Mouse (Mus musculus) heart, postnatal 36 days (tissue): Measurements from ENCODE around the gene Klrb1f. TPM values are rescaled to one million over a fixed set of nuclear protein-coding genes. Genes with fewer than 3 reads are reported as not detected.
"Not testable (repeated sequence)": the region's sequence is repeated elsewhere in the genome, so short reads cannot be mapped to it uniquely, and the experiment has no call there.

Experiments used
- DNase-seq, 2 experiments: peaks; one replicate each; pipeline ENCODE4 v3.0.0; 2021 to 2022
- intact Hi-C: fragments of 180-260 bp; cut with DNase I; formaldehyde crosslinking; loops from one replicate; pipeline ENCODE4 v1.15.1; 2025
- total RNA-seq, 2 experiments: library from RNA; stranded (reverse); gene quantifications; 2 replicates each; pipeline ENCODE4 v1.2.3; 2021

The Klrb1f gene
- total RNA-seq = not detected

DNA sequence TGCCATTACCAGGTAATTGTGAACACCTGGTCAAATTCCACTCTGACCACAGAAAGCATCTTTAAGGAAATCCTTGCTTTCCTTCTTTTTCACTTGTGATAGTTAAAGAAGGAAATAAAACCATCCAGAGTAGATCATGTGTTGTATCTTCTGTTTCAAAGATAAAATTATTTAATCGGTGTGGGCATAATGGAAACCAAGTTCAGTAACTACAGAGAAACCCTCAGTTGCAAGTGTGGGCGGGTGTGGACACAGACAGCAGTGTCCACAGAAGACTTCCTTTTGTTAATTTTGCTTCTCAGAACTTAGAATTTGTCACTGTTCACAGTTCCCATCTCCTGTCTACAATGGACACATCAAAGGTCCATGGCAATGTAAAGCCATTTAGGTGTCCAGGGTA, at the start of gene Klrb1f:
Gene Klrb1f, plus strand, starts transcription at position 301 of the 400 bp plus-strand sequence.
- intact Hi-C loops = no loop called here
- no peak for DNase-seq

- no peak for DNase-seq
- intact Hi-C loops = no loop called here
These were observed 49.5 kb upstream of the Klrb1f start for GRCm38 (mm10) chr6:128996054-128996767.

DNA sequence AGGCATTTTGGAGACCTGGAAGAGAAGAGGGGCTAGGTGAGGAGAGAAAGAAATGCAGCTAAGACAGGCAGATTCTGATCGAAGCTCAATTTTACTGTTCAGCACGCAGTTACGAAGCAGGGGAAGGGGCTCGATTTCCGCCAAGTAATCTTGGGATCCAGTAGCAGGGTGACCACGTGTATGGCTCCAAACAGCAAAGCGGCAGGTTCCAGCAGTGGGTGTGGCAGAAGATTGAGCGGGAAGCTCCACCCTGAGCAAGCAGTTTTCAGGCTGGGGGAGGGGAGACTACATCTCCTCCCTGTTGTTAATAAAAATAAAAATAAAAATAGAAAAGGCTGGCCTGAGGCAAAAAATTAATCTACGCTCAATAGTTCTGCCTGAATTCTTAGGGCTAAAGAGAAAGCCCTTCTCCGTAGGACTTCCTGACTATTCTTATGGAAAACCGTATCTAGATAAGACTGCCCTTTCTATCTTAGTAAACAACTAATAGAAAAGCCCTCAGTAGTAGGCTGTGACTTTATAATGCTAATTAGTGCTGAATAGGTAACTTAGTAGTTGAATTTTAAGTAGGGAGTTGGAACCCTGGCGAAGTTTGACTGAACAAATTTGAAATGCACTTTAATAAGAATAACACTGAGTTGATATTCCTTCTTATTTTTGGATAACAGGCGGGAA, 48.8 kb upstream of the Klrb1f start:
- no peak for DNase-seq
- intact Hi-C loops = no loop called here

GRCm38 (mm10) chr6:129001392-129001791, 44.3 kb upstream of the Klrb1f start:
- intact Hi-C loops = no loop called here
- no peak for DNase-seq

- no peak for DNase-seq
- intact Hi-C loops = no loop called here
These were observed 37.1 kb upstream of the Klrb1f start for GRCm38 (mm10) chr6:129008552-129008951.

GRCm38 (mm10) chr6:129009846-129010504, 35.7 kb upstream of the Klrb1f start:
- DNase-seq, intact Hi-C loops: not testable (repeated sequence)

- no peak for DNase-seq
- intact Hi-C loops = no loop called here
These were observed 35.2 kb upstream of the Klrb1f start for GRCm38 (mm10) chr6:129010505-129010873.

GRCm38 (mm10) chr6:129012012-129012411, 33.7 kb upstream of the Klrb1f start:
- DNase-seq, intact Hi-C loops: not testable (repeated sequence)

GRCm38 (mm10) chr6:129012966-129013365, 32.7 kb upstream of the Klrb1f start:
- intact Hi-C loops = no loop called here
- DNase-seq = no peak

DNA sequence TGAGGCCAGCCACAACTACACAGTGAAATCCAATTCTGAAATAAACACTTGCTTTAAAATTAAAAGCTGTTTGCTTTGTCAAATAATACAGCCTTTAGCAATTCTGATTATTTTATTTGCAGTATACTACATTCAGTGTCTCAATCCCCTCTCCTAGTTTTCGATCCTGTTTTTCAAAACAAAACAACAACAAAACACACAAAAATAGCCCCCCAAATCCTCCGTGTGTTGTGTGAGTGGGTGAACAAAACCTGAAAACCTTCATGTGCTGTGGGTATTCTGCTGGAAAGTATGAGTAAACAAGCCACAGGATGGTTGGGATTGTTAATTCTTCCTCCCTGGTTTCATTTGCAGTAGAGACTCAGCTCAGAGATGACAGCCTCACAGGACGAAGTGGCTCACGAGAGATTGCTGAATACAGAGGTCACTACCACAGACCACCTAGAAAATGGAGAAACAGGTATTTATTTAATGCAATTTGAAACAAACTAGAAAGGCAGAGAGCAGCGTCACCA, 31.9 kb upstream of the Klrb1f start:
- DNase-seq = no peak
- intact Hi-C loops = no loop called here

DNA sequence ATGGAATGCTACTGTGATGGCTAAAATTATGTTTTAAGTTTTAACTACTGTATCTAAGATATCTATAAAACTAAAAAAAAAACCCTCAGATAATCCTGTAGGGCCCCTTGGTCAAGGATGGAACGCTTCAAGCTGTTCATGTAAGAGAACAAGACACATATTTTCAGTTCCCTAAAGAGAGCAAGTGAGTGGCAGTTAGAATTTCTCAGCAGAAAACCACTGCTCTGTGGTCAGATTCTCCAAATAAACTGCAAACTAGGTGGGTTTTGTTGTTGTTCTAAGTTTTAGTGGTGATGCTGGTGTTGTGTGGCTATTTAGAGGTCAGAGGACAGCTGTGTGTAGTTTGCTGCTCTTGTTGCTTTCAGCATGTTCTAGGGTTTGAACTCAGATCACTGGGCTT, 31.3 kb upstream of the Klrb1f start:
- DNase-seq = no peak
- intact Hi-C loops = no loop called here

GRCm38 (mm10) chr6:129027451-129028248, 18.1 kb upstream of the Klrb1f start:
- intact Hi-C loops = no loop called here
- no peak for DNase-seq

DNA sequence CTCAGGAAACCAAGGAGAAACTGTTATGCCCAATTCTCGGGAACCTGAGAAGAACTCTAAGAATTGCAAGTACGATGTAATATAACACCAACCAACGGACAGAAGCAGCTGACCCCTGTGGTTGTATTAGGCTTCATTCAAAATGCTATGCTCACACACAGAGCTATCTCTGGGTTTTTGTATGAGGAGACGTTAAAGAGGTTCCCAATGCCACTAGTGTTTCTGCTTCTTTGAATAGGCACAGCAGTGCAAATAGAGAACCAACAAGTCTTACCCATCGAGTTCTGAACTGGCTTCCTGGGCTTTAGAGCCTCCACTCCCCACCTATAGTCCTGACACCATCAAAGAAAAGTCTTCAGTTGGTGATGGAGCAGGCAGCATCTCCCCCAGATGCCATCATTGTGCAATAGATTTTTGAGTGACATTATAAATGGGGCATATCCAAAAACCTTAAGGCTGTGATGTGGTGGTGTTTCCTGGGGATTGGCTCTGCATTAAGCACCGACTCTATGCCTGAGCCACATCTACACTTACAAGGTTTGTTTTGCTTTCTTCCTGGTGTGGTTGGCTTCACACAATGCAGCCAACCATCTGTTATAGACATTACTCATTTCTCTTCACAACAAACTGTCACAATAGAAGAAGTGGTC, 15.4 kb upstream of the Klrb1f start:
- DNase-seq = no peak
- intact Hi-C loops = no loop called here

- intact Hi-C loops = no loop called here
- DNase-seq = no peak
These were observed 14.7 kb upstream of the Klrb1f start for GRCm38 (mm10) chr6:129030964-129031363.

DNA sequence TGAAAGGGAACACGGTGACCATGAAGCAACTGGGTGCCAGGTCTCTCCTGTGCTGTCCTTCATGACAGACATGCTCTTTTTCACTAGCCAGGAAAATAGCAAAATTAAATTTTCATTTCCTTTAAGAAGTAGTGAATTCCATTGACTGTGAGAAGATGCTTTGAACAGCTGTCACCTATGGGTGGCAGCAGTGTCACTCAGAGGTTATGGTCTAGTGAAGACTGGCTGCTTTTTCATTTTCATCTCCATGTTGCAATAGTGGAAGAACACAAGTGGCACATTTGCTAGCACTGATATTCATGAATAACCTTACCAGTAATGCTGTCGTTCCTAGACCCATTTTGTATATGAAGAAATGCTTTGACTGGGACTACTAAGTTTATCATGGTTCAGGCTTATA, 12.3 kb upstream of the Klrb1f start:
- intact Hi-C loops = loop anchor here (2.0 kb wide), 1 partner anchor 221 kb away; no protein-coding TSS in a partner anchor

DNA sequence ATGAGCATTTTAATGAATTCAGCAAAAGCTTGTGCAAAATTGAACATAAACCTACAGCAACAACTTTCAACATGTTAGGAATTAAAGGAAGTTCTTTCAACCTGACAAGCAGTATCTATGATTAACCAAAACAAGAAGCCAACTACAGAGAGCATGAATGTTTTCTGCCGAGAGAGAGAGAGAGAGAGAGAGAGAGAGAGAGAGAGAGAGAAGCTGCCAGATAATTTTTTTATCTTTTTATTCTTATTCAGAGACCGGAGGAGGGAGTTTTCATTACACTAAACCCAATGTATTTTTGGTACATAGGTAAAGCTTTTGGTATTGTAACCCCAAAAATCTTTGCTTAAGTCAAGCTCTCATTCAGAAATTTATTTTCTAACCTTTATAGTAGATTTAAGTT, 10.7 kb upstream of the Klrb1f start:
- intact Hi-C loops = no loop called here
- DNase-seq = no peak

More for the DNA sequence above, 12.3 kb upstream of the Klrb1f start:
- DNase-seq = peak in 1 of 2 experiments; percentile 14

DNA sequence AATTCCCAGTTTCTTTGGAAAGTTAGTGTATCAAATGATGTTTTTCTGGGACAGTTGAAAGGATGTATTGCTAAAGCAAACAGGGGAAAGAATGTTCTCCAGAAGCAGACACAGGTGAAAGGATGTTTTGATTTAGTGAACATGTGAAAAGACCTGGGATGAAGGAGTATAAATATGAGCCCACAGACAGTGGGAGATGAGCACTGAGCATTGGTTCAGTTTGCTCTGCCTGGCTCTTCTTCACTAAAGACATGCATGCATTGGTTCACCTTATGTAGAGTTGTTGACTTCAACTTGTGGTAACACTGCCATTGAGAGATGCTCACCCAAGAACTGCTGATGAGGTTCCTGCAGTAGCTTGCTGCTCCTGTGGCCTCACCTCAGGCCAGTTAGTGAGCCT, 9.4 kb upstream of the Klrb1f start:
- no peak for DNase-seq
- intact Hi-C loops = no loop called here

DNA sequence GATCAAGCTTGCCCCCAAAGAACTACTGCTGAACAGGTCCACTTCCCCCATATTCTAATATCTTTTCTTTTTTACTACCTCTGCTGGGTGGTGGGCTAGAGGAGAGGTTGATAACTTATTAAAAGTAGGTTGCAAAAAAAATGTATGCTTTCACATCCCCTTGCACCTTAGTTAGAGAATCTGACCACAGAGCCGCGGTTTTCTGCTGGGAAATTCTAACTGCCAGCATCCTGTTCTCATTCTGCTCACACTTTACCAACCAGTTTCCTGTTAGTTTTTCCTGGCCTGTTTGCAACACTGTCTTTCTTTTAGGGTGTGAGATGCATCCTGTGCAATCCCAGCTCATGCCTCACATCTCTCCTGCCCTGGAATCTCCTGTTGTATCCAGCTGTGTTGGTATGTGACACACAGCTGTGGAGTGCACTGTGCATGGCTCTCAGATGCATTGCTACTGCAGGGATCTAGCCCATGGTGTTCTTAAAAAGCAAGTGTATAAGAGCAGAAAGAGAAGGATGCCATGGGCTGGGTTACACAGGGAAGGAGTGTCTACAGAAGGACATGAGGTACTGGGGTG, 8.7 kb upstream of the Klrb1f start:
- intact Hi-C loops = no loop called here

GRCm38 (mm10) chr6:129041470-129041869, 4.2 kb upstream of the Klrb1f start:
- intact Hi-C loops = no loop called here
- DNase-seq = no peak

More for the DNA sequence above, 8.7 kb upstream of the Klrb1f start:
- no peak for DNase-seq

GRCm38 (mm10) chr6:129042470-129042869, 3.2 kb upstream of the Klrb1f start:
- DNase-seq = no peak
- intact Hi-C loops = no loop called here
